In the genomic region with DNA sequence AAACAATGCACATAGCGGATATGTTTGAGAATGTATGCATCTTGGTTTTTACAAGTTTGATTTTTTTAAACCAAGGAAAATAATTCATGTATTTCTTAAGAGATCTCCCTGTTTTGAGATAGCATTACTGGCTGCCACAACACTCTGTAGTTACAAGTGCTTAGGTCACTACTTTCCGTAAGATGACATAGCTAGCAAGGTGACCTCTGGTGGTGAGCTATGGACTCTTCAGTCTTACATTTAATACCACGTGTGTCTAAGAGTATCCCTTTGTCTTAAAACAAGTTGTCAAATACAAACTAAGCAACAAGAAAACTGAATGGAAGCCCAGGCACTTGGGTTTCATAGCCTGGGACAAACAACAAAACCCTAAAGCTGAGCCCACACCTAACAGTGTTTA, we compare ENCODE assay signal across 8 mouse cellular contexts. TPM values are rescaled to one million over a fixed set of nuclear protein-coding genes. Genes with fewer than 3 reads are reported as not detected.
A peak's percentile ranks its signal among the peaks of the same experiment; 100 is the strongest.
DNase-seq lines count a peak whose midpoint lies in the region; ATAC-seq lines count a peak whose summit lies in the region.

No protein-coding gene starts in this region.

- 47% methylated on average over 3 of the region's 3 CpGs for WGBS in embryonic facial prominence, embryonic 14.5 days
- 51% methylated on average over 3 of the region's 3 CpGs for WGBS in intestine, embryonic 16.5 days

- no peaks in the 10 kb centered on the region for H3K4me1 ChIP-seq in embryonic facial prominence, embryonic 14.5 days (ENCODE audit: control insufficient read depth, insufficient read depth, low read length)
- H3K4me1 ChIP-seq in intestine, embryonic 16.5 days (ENCODE audit: control insufficient read depth, insufficient read depth, low read length): no peaks in the 10 kb centered on the region

- H3K4me2 ChIP-seq in embryonic facial prominence, embryonic 14.5 days (ENCODE audit: low read depth, low read length): no peak overlapping the region
- no peak overlapping the region for H3K4me2 ChIP-seq in intestine, embryonic 16.5 days (ENCODE audit: low read depth, low read length)

- H3K9me3 ChIP-seq in embryonic facial prominence, embryonic 14.5 days (ENCODE audit: control insufficient read depth, low read length): no peaks in the 10 kb centered on the region
- H3K9me3 ChIP-seq in intestine, embryonic 16.5 days (ENCODE audit: control insufficient read depth, low read length): no peaks in the 10 kb centered on the region

- peak; percentile 65 to 75 for DNase-seq in cerebellum, postnatal 10 days
- peak; percentile 39 for DNase-seq in A20 (ENCODE audit: low read depth, low spot score)
- peak; percentile 90 for DNase-seq in embryonic facial prominence, embryonic 14.5 days (ENCODE audit: low spot score)
- DNase-seq in mesoderm, embryonic 11.5 days (ENCODE audit: low read depth, low spot score): peak; percentile 49
- no peak for DNase-seq in thymus, adult 18-20 months

- no peak overlapping the region for H3K9ac ChIP-seq in embryonic facial prominence, embryonic 14.5 days (ENCODE audit: low read depth, low read length)
- no peak overlapping the region for H3K9ac ChIP-seq in intestine, embryonic 16.5 days (ENCODE audit: low read depth, low read length)

- peak overlapping the region; percentile 36; the same call in 1 of the 2 replicates for H3K27ac ChIP-seq in embryonic facial prominence, embryonic 14.5 days (replicated peaks; ENCODE audit: low read depth, low read length)
- no peak overlapping the region for H3K27ac ChIP-seq in intestine, embryonic 16.5 days (ENCODE audit: low read length)

- H3K27me3 ChIP-seq in embryonic facial prominence, embryonic 14.5 days (replicated peaks; ENCODE audit: control insufficient read depth, insufficient read depth, low read length): no peaks in the 10 kb centered on the region
- no peaks in the 10 kb centered on the region for H3K27me3 ChIP-seq in intestine, embryonic 16.5 days (replicated peaks; ENCODE audit: control insufficient read depth, insufficient read depth, low read length)

- peaks cover 76% of the 10 kb centered on the region for H3K36me3 ChIP-seq in embryonic facial prominence, embryonic 14.5 days (ENCODE audit: control insufficient read depth, insufficient read depth, low read length)
- H3K36me3 ChIP-seq in intestine, embryonic 16.5 days (ENCODE audit: control insufficient read depth, insufficient read depth, low read length): no peaks in the 10 kb centered on the region

- ATAC-seq in cerebellum, adult (ENCODE audit: insufficient number of reproducible peaks, low FRiP score, low TSS enrichment): no peak
- ATAC-seq in embryonic facial prominence, embryonic 14.5 days (ENCODE audit: low read depth): peak; percentile 78; the same call in 1 of the 2 replicates
- peak; percentile 69; the same call in 1 of the 2 replicates for ATAC-seq in intestine, embryonic 16.5 days
- no peak for ATAC-seq in erythroblast, adult 5-6 weeks (replicated peaks; ENCODE audit: low FRiP score, poor library complexity, severe bottlenecking)

- no peak overlapping the region for H3K4me3 ChIP-seq in embryonic facial prominence, embryonic 14.5 days (ENCODE audit: low read depth, low read length)
- no peak overlapping the region for H3K4me3 ChIP-seq in intestine, embryonic 16.5 days (ENCODE audit: low read length)

RNA-seq across cellular contexts. Expression of gene Usp38, which starts 22.8 kb away (rescaled TPM):
- 21.2 and 23.0 TPM in 2 replicates for polyA plus RNA-seq in embryonic facial prominence, embryonic 14.5 days (2014; fragmentation: Nextera tagmentation; extraction: Ambion mirVana)
- polyA plus RNA-seq in intestine, embryonic 16.5 days (2015; fragmentation: Nextera tagmentation; extraction: Ambion mirVana): 14.0 and 15.0 TPM in 2 replicates
- total RNA-seq in erythroblast, adult 5-6 weeks (2015; ENCODE audit: low replicate concordance): 9.4 and 15.6 TPM in 2 replicates
- 8.3 and 11.2 TPM in 2 replicates for total RNA-seq in erythroblast, adult 5-6 weeks (2017; ENCODE audit: low replicate concordance)

Comparison
In these comparisons a context has a peak if more than half of its experiments do, and no peak if none do; other contexts are left out.
1. DNase-seq: peak in cerebellum, postnatal 10 days (2 of 2), A20 (single experiment), embryonic facial prominence, embryonic 14.5 days (single experiment) and mesoderm, embryonic 11.5 days (single experiment); none in thymus, adult 18-20 months (0 of 2).
2. ATAC-seq: peak in embryonic facial prominence, embryonic 14.5 days (single experiment) and intestine, embryonic 16.5 days (single experiment); none in cerebellum, adult (single experiment) and erythroblast, adult 5-6 weeks (single experiment).